Mouse (Mus musculus): Measurements from ENCODE around the gene 2810004N23Rik.

DNA sequence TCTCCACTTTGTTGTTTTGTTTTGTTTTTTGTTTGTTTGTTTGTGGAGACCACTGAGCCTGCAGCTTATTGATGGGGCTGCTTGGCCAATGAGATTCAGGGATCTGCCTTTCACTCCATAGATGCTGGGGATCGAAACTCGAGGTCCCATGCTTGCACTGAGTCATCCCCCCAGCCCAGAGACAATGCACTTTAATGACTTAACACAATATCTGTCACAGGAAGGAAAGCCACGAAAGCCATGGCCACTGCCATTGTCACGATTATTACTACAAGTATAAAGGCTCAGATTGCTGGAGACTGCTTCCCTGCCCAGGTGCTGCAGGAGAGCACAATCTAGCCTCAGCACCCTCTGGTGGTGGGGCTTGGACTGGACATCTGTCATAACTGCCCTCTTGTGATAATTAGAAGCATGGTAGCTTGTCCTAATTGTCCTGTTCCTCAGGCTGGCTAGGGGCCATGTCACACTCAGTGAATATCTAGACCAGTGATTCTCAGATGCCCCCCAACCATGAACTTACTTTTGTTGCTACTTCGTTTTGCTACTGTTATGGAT, 52.8 kb downstream of the 2810004N23Rik start:
- TF ChIP-seq CTCF (IDR thresholded peaks at IDR 0.05; ENCODE audit: extremely low read depth, insufficient read depth, low read length) = peak; percentile 41
- TF ChIP-seq POLR2A (IDR thresholded peaks at IDR 0.05; ENCODE audit: extremely low read depth, insufficient read depth, low read length) = no peak

Data from cortical plate, adult 2 months (tissue).